Mouse (Mus musculus) spleen, postnatal 10 days (tissue): Measurements from ENCODE around the gene Trmt10c.
"Not testable (repeated sequence)": the region's sequence is repeated elsewhere in the genome, so short reads cannot be mapped to it uniquely, and the experiment has no call there.

Source experiments
- DNase-seq, 2 experiments: peaks; one replicate each; pipeline ENCODE4 v3.0.0; 2021 to 2022; ENCODE audit warnings: low spot score in 2 of 2

Gene Trmt10c

DNA sequence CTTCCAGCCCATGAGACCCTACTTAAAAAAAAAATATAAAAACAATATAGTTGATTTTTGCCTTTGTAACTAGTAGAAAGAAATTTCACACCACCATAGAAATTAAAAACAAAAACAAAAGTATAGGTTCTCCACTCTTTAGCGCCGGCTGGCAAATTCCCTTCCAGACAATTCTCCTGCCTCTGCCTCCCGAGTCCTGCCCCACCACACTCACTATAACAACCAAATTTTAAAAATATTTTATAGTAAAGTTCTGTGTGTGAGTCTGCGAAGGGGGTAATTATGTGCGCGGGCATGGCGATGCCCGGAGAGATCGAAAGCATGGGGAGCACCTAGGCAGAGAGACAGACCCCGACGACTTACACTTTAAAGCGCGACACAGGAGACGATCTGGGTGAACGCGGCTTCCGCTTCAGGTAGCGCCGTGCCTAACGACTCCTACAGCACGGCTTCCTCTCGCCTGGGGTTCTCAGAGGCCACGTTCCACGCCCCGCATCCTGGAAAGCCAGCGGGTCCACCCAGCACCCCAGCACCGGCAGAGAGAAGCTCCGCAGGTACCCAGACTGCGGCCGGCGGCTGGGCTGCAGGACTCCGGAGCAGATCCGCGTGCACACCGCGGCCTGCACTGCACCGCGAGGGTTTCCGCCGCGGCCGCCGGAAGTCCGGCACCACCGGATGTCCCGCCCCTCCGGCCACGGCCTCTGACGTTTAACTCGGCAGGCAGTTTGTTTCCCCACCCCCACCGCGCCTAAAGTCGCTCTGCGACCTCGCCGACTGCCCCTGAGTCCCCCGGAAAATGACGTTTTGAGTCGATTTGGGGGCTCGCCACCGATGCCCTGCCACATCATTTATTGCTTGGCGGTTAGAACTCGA is at the start of gene Trmt10c:
Gene Trmt10c, minus strand, starts transcription at position 682 of the 873 bp plus-strand sequence.
- peak; percentile 91 to 97 for DNase-seq

DNA sequence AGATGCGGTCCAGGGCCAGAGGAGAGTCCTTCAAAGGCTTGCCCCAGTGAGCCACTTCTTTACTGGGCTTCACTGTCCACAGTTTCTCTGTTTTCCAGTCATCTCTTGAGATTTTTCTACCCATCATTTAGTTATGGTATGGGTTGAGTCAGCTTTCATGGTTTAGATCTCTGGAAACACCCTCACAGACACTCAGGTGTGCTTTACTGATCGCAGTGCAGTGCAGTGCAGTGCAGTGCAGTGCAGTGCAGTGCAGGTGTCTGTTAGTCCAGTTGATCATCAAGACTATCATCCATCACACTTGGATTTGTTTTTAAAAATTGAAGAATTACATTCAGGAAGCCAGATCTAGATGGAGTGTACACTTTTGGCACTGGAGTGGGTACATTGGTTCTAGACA is 48.7 kb upstream of the Trmt10c start:
- DNase-seq: no peak

DNA sequence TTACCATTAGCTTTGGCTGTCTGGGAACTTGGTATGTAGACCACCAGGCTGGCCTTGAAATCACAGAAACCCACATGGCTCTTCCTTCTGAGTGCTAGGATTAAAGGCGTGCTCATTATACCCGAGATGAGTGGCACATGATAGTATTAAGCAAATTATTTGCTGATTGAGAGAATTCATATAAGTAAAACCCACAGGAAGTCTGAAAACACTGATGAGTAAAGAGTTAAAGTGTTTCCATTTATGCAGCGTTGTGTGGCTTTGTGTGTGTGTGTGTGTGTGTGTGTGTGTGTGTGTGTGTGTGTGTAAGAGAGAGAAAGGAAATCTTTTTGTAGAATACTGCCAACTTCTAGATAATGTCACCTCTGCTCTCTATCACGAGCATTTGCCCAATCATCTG is 44.1 kb upstream of the Trmt10c start:
- DNase-seq: no peak

DNA sequence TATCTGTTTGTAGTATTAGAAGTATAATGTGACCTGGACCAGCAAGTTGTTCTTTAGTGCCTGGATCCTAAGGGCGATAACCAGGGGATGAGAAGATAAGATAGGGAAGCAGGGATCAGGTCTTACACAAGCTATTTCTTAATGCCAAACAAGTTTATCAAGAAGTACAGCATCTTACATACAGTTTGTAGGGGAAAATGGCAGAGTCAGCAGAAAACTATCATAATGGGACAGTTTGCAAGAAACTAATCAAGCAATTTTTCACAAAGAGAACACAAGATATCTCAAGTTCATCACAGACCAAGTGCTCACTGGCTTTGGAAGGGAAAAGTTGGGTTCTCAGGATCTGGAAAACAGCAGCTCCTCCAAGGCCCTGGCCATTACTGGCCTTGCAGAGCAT is 41.8 kb upstream of the Trmt10c start:
- no peak for DNase-seq

DNA sequence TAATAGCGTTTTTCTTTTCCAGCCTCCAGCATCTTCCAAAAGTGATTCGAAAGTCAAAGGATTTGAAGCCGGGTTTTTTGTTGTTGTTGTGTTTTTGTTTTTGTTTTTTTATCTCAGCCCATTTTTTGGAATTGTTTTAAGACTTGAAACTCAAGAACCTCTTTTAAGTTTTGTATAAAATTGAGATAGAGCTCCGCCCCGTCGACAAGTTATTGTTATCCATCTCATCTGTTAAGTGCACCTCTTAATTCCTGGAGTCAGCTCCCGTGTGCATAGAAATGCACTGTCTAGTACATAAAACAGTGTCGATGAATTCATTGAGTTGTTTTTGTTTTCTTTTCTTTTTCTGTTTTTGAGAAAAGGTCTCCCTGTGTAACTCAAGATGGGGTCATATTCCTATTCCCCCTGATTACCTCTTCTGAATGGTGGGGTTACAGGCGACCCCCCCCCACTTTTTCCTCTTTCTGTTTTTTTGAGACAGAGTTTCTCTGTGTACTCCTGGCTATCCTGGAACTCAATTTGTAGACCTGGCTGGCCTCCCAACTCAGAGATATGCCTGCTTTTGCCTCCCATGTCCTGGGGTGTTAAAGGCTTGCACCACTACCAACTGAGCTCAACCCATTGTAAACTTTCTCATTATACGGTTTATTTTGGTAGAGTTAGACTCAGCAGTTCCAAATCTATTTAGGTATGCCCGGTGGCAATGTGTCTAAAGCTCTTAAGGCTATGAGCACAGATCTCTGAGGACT is 38.7 kb upstream of the Trmt10c start:
- DNase-seq: no peak

DNA sequence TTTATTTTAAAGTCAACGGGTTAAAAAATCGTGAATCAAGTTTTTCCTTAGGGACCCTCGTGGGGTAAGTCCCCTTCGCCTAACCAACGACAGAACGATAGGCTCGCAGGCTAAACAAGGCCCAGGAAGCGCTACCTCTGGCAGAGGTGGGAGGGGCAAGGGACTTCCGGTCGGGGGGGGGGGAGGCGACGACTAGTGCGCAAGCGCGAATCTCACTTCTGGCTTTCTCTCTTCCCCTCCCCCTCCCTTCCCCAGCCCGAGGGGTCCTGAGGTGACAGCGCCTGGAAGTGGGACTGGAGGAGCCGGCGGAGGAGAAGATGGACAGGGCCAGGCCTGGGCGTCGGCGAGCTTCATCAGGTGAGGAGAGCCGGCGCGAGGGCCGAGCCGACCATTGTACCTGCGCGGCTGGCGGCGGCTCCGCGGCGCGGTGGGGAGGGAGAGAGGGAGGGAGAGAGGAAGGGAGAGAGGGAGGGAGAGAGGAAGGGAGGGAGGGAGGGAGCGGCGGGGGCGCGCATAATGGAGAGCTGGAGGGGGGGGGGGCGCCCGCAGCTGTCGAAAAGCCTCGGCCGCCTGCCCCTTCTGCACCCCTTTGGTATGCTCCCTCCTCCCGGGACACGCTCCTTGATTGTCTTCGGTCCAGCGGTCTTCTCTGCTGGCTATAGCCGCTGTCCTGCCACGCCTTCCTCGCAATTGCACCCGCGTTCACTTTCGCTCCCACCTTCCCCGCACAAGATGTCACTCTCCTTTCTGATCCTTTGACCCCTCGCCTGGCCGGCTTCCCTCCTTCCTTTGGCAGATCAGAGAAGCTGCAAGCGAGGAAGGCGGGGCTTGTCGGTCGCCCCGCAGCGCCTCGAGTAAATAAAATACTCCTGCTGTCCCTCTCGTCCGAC is 37.8 kb upstream of the Trmt10c start:
- DNase-seq: peak; percentile 86 to 87

DNA sequence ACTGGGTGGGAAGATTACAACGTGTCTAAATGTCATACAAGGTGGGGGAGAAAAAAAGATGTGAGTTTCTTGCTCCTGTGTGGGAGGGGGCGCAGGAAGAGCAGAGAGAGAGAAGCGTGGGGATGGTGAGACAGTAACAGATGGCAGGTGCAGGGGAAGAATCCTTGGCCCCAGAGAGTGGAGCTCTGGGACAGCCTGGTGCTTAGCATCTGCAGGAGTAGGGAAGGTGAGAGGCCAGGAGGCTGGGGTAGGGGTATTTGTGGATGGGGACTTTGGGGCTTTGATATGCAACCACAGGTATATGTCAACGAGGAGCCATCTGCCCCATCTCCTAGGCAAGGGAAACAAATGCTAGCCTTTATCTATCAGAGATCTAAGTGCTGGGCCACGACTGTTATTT is 36.9 kb upstream of the Trmt10c start:
- peak; percentile 32 to 47 for DNase-seq

DNA sequence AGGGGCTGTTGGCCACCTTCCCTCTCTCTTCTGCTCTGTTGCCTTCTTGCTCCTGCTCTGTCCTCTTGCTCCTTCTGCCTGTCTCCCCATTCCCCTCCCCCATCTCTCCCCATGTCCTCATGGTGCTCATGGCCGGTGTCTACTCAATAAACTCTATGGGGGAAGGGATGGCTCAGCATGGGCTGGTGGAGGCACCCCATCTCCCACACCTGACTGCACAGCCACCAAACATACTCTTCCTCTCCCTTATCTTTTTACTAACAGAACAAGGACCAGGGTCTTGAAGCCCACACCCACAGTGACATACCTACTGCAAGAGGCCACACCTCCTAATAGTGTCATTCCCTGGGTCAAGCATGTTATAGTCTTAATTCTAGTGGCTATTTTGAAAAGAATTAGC is 36.5 kb upstream of the Trmt10c start:
- DNase-seq: no peak

DNA sequence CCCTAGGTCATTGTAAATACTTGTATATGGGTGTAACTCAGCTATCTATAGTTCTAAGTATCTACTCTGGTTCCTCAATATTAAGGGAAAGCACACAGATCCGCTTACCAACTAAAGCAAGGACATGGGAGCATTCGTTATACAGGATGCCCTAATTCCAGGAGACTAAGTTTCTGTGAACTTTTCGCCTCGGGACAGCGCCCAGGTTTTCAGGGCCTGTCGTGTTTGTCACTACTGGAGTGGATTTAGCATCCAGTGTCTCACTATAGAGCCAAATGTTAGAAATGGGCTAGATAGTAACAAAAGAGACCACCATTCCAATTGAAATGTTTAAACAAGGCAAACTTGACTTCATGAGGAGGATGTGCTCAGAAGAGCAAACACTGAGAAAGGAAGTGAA is 35.5 kb upstream of the Trmt10c start:
- DNase-seq: not testable (repeated sequence)

DNA sequence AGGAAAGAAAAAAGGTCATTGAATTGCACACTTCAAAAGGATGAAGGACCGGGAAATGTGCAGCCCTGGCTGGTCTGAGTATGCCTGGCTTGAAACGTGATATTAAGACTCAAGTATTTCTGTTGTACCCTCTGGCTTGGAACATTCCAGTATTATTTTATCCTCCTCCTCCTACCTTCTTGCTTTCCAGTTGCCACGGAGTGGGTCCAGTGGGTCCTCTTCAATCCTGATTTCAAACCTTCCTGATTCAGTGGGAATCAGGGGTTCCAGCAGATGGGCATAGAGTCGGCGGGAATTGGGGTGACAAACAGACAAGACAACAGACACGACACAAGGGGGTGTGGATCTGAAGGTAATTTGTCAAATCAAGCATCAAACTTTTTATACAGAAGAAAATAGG is 34.9 kb upstream of the Trmt10c start:
- DNase-seq: no peak

DNA sequence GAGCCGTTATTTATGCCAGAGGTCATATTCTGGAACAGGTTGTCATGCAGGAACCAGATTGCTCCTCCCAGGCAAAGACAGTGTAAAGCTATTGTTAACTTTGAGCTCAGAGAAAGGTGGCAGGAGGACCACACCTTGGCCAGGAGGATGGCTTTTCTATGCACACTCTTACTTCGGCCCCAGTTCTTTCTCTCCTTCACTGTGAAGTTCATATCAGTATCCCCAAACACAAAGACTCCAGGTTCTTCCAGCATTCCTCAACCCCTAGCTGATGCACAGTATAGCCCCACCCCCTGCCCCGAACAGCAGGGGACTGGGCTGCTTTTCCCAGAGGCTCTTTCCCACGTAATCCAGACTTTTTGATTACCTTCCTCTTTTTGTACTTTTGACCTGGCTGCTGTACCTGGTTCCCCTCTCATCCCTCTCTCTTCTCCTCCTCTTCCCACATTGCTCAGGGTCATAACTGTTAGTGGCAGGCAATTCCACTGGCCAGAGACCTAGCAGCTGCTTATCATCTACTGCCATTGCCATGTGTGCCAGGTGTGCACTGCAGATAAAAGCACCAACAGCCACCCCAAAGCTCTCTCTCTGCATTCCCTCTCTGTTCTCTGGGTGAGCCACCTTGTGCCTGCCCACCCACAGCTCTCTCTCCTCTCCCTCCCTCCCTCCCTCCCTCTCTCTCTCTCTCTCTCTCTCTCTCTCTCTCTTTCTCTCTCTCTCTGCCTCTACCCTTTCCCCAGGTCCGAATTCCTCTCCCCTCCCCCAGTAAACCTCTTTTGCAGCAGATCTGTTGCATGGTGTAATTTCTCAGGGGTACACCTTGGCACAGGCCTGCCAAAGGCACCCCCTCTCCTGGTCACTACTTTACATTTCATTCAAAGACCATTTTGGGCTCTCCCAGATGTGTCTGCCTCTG is 34.0 kb upstream of the Trmt10c start:
- DNase-seq: peak; percentile 45 to 76

DNA sequence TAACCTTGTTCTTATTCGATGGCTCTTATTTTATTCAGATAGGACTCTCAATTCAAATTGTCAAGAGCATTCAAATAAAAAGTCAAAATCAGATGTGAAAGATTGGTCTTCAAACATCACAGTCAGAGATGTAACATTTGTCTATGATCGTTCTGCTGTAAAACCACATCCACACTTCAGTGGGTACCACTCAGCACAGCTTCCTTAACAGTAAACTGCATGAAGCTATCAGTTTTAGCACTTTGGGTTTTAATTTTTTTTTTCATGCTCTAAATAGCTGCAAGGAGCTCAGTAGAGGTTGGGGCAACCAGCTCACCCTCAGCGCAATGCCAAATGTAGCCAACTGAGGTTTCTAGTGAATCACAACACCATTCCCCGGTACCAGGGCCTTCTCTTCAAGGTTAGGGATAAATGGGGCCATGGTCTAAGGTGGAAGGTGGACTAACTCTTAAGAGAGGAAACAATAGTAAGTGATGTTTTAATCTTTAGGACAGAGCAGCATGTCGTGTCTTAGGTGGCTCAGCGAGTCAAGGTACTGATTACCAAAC is 31.0 kb upstream of the Trmt10c start:
- no peak for DNase-seq

DNA sequence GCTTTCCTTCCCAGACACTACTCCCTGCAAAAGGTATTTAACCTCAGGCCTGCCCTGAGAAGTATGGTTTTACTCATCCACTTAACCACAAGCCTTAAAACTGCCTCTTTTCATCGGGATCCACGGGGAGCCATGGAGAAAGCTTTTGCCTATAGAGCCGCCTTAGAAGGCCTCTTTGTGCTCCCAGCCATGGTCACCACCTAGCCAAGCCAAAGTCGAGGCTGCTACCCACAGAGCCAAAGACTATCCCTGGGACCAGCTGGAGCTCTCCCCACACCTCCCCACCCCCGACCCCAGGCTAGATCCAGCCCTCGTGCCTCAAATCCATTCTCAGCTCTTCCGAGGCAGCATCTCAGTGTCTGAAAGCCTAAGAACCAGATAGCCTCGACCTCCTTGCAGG is 28.5 kb upstream of the Trmt10c start:
- DNase-seq: no peak

DNA sequence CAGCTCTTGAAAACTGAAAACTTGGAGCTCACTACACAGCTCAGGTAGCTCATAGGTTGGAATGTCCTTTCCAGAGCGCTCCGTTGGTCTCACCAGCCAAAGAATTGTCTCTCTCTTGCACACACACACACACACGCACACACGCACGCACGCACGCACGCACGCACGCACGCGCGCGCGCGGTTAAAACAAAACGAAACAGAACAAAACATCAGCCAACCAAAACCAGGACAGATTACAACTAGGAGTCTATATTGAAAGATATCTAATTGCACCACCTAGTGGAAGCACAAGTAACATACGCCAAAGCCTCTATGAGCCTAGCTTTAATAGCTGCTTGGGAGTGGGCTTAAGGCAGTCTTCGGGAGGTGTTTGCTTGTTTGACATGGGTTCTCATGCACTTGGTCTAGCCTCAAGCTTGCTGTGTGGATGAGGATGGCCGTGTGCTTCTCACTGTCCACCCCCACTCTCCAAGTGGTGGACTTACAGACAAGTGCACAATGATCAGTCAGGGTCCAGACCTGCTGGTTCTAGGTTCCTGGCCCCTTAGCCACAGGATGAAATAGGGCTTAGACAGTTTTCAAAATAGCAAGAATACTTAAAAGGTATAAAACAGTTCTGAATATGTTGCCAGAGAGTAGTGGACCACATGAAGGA is 26.8 kb upstream of the Trmt10c start:
- DNase-seq: peak; percentile 42 to 72

DNA sequence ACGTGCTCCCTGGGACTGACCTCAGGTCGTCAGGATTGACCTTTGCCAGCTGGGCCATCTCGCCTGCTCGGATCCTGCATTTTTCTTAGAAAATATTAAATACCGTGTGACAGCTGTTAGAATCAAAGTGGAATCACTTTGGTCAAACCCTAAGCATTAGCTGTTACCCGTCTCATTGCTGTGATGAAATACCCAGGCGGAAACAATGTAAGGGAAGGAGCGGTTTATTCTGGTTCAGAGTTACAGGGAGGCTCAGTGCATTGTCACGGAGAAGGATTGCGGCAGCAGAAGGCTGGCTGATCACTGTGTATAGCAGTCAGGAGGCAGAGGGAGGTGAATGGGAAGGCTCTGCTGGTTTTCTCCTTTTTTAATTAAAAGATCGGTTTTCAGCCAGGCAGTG is 25.4 kb upstream of the Trmt10c start:
- DNase-seq: no peak

DNA sequence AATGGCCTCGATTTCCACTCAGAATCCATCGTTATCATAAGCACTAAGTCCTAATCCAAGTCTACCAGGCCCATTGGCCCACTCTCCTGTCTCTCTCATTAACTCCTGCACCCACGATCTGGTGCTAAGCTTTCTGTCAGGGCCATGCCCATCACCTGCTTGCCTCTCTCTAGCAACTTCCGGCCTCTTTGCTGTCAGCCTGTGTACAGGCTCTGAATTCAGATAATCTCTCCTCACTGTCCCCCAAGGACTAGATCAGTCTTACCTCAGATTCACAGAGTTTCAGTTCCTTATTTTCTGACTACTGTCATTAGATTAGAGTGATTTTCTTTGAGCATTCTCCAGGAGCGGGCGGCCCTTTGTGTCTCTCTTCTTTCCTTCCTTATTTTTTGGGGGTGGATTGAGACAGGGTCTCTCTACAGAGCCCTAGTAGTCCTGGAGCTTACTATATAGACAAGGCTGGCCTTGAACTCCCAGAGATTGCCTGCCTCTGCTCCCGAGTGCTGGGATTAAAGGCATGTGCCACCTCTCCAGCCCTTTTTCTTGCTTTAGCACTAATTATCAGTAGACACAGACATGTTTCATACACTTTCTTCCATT is 24.5 kb upstream of the Trmt10c start:
- DNase-seq: peak in 1 of 2 experiments; percentile 38

DNA sequence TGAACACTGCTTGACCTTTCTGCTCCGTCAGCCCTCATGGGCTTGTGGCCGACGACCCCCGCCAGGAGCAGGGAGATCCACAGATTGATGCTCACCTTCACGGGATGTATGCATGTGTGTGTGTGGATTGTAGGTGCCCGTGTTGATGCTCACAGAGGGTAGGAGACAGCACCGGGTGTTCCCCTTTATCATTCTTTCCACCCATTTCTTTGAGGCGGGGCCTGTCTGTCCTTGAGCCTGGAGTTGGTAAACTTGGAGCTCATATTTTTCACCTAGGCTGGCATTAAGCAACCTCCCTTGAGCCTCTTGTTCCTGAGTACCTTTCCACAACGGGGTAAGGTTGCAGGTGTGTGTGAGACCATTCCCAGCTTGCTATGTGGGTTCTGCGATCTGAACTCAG is 20.5 kb upstream of the Trmt10c start:
- no peak for DNase-seq

DNA sequence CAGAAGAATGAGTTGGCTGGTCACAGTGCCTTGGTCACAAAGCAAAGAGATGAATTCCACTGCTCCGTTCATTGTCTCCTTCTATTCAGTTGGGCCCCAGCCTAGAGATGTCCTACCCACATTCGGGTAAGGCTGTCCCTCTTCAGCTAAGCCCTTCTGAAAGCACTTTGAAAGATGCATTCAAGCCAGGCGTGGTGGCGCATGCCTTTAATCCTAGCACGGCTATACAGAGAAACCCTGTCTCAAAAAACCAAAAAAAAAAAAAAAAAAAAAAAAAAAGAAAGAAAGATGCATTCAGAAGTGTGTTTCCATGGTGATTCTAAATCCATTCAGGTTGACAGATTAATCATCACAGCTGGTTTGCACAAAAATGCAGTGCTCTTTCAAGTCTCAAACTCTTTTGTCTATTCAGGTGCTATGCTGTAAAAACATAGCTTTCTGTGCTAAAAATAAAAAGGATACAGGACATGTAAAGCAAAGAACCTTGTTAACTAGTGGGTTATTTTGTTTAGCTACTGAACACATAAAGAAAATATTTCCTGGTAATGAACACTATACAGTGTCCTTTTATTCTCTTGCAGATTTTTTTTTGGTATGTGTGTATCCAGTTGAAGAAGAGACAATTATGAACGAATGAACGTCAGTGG is 19.4 kb upstream of the Trmt10c start:
- DNase-seq: no peak

DNA sequence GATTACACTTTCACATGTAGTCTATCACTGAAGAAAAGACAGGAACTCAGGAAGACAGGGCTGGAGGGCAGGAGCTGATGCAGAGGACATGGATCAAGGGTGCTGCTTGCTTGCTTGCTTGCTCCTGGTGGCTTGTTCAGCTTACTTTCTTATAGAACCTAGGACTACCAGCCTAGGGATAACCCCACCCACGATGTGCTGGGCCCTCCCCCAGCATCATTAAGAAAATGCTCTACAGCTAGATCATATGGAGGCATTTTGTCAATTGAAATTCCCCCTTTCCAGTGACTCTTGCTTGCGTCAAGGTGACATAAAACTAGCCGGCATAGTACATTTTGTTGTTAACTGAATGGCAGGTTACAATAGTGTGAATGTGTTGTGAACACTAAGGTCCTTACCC is 18.3 kb upstream of the Trmt10c start:
- no peak for DNase-seq
